Mouse (Mus musculus): ENCODE results near the gene Gm10217.

Gene Gm10217

DNA sequence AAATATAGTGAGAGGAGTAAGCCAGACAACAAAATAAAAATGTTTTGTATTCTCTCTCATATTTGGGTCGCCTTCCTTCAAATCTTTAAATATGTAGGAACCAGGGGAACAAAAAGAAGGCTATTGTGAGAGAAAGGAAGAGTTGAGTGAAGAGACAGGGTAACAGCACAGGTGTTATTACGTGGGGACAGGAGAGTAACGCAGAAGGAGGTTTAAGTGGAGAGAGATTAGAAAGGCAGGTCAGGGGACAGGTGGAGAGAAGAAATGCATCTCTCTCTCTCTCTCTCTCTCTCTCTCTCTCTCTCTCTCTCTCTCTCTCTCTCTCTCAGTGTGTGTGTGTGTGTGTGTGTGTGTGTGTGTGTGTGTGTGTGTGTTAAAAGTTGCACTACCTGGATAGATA lies at the start of gene Gm10217:
Gm10217 (plus strand) TSS at position 301 of the 400 bp plus-strand sequence.
- in situ Hi-C loops (cut with MboI), result no loop called here

- in situ Hi-C loops (cut with MboI), result no loop called here
These were observed 39.3 kb upstream of the Gm10217 start for GRCm38 (mm10) chr8:9824770-9825169.

- in situ Hi-C loops (cut with MboI), result no loop called here
These were observed 23.8 kb upstream of the Gm10217 start for GRCm38 (mm10) chr8:9840257-9840656.

- in situ Hi-C loops (cut with MboI), result no loop called here
These were observed 4.8 kb upstream of the Gm10217 start for GRCm38 (mm10) chr8:9859286-9859685.

GRCm38 (mm10) chr8:9860539-9861203 lies 3.4 kb upstream of the Gm10217 start:
- in situ Hi-C loops (cut with MboI), result no loop called here

GRCm38 (mm10) chr8:9865150-9865549 lies 1.1 kb downstream of the Gm10217 start:
- in situ Hi-C loops (cut with MboI), result no loop called here

GRCm38 (mm10) chr8:9868094-9868493 lies 4.0 kb downstream of the Gm10217 start:
- in situ Hi-C loops (cut with MboI), result no loop called here

- in situ Hi-C loops (cut with MboI), result no loop called here
These were observed 12.2 kb downstream of the Gm10217 start for GRCm38 (mm10) chr8:9876241-9876640.

DNA sequence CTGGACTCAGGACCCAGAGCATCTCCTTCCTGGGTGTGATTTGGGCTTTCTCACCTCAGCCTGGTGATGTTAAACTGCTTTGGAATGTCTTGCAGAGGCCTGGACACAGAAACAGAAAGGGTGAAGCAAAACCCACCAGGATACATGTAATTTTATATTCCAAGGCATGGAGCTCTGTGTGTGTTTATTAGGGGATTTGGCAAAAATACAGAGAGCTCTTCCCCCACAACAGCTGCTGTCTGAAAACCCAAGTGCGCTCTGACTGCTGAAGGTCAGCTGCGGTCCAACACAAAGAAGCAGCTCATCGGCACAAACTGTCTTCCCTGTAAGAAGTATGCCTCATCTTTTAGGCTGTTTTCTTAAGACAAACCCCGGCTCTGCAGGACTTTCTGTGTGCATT lies 15.9 kb downstream of the Gm10217 start:
- in situ Hi-C loops (cut with MboI), result no loop called here

GRCm38 (mm10) chr8:9886714-9887113 lies 22.7 kb downstream of the Gm10217 start:
- in situ Hi-C loops (cut with MboI), result no loop called here

DNA sequence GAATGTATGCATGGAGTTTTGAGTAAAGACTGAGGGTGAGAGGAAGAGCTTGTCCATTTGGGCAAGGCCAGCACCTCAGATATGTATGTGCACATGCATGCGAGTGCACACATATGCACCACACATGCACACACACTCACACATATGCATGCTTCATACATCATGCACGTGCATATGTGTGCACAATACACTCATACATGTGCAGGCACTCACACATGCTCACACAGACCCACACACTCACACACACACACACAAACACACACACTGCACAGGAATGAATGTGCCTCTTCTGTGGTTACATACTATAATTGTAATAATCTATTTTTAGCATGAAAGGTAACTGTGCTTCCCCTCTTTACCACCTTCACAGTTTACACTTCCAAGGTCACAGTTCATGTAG lies 35.1 kb downstream of the Gm10217 start:
- in situ Hi-C loops (cut with MboI), result no loop called here

GRCm38 (mm10) chr8:9899673-9900072 lies 35.6 kb downstream of the Gm10217 start:
- in situ Hi-C loops (cut with MboI), result no loop called here
